Mouse (Mus musculus) ovary, postnatal 10 days (tissue): Measurements from ENCODE around the gene Capn15.
A peak's percentile ranks its signal among the peaks of the same experiment; 100 is the strongest.

Experiments
- DNase-seq: peaks from one replicate; pipeline ENCODE4 v3.0.0; 2022; ENCODE audit warnings: low spot score

Capn15 gene

GRCm38 (mm10) chr17:25954671-25955070 is 30.9 kb downstream of the Capn15 start:
- no peak for DNase-seq

DNA sequence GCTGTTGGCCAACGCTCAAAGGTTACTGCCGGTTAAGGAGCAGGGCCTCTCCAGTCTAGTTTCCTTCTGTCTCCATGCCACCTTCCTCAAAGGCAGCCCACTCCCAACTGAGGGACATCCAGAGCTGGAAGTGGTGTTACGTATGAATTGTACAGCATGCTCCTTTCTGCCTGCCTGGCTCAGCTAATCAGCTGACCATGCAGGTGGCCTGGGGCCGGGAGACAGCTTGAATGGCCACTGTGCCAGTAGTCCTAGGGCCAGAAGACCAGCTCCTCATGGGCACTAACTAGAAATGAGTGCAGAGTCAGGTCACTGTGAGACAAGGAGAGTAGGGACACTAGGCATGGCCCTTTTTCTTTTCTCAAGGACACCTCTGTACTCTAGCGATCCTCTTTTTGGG is 32.4 kb downstream of the Capn15 start:
- DNase-seq = no peak

GRCm38 (mm10) chr17:25951803-25952623 is 33.6 kb downstream of the Capn15 start, which contains the start of gene A930017K11Rik:
A930017K11Rik (minus strand) TSS chr17:25952565.
- no peak for DNase-seq

GRCm38 (mm10) chr17:25951225-25951802 is 34.3 kb downstream of the Capn15 start:
- DNase-seq = no peak

- DNase-seq = no peak
Measured at GRCm38 (mm10) chr17:25950706-25951105, 34.9 kb downstream of the Capn15 start.

DNA sequence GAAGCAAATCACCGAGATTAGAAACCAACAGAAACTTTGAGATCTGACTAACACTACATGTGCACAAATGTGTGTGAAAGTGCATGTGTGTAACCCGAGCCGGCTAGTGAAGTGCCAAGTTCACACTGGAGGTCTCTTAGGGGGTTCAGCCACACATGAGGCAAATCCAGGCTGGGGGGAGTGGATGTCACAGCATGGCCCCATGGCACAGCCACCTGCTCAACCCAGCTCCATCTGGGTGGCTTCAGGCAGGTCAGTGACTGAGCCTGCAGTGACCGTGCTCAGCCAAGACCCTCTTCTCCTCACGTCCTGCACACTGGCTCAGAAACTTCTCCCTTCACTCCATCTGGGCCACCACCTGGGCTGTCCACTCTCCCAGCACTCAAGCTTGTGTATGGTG is 35.6 kb downstream of the Capn15 start:
- DNase-seq = no peak

DNA sequence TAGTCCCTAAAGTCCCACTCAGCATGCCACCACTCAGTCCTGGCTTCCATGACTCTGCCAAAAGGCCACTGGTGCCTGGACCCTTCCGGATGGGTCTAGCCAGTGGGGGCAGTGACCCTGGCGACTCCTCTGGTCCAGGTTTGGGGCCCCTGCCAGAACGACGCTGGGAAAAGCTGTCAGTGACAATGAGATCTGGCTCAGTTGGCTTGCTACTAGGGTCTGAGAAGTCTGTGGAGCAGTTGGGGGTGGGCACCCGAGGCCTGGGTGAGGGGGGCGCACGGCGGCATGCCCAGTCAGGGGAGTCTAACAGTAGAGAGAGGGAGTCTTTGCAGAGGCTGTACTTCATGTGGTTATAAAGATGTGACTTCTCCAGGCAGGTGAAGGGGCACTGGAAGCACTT is 37.5 kb downstream of the Capn15 start:
- no peak for DNase-seq

- DNase-seq = no peak
Measured at GRCm38 (mm10) chr17:25947576-25947975, 38.0 kb downstream of the Capn15 start.

DNA sequence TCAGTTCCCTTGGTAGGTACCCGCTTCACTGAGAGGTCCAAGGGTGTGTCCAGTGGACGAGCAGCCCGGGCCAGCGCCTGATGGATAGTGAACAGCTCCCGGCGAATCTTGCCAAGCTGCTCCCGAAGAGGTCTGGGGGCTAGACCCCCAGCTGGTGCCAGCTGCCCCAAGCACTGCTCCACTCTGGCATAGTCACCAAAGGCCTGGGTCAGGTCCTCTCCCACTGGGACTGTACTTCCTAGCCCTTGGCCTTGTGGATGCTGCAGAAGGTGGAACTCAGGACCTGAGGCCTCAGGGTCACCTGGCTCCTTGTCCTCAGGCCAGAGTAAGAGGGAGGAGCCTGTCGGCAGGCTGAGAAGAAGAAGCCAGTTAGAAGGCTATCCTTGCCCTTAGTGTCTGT is 38.7 kb downstream of the Capn15 start:
- DNase-seq = no peak

DNA sequence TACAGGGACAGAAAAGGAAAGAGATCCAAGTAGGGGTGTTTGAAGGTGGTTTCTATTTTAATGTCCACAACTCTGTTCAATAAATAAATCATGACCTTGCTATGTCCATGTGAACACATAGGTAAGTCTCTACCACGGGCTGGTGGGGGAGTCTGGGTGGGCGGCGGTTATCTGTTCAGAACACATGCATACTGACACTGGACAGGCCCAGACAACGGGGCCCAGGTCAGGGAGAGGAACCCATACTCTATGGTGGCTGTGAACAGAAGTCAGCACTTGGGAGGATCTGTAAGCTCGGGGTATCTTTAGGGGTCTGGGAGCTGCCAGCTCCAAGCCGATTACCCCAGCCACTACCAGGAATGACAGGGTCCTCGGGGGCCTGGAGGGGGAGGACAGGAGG is 39.2 kb downstream of the Capn15 start:
- no peak for DNase-seq

GRCm38 (mm10) chr17:25945517-25946155 is 40.0 kb downstream of the Capn15 start:
- no peak for DNase-seq

DNA sequence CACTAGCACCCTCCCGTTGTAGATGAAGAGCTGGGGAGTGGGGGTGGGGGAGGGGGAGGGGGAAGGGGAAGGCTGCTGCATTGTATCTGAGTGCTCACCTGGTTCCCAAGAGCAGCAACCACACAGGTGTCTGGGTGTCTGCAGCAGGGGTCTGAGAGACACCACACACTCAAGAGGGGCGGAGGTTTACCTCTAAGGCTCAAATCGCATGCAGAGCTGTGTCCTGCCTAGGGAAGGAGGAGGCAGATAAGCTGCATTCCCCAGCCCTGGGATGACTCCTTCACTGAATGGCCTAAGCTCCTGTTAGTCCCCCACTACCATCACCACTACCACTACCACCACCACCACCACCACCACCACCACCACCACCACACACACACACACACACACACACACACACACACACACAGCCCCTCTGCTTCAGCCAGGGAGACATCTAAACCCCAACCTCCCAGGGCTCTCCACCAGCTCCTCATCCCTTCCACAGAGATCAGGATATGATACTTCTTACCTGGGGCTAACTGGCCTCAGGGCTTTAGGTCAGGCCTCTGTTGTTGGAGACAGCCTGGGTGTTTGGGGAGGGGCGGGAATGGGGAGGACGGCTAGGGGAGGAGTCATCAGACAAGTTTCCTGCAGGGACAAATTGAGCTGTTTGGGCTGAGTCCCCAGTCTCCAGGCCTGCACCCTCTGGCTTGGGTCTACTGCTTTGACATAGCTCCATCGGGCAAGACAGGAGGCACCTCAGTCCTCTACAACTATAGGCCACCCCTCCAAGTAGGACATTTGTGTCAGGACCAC is 41.0 kb downstream of the Capn15 start, which contains the start of the genes Pigq and Nhlrc4:
Pigq (minus strand) TSS at position 571 of the 798 bp plus-strand sequence.
Nhlrc4 (minus strand) TSS at position 596 of the 798 bp plus-strand sequence.
- DNase-seq = no peak

GRCm38 (mm10) chr17:25943769-25944168 is 41.8 kb downstream of the Capn15 start:
- DNase-seq = no peak

- no peak for DNase-seq
Measured at GRCm38 (mm10) chr17:25943221-25943620, 42.4 kb downstream of the Capn15 start.

GRCm38 (mm10) chr17:25942597-25943151 is 42.9 kb downstream of the Capn15 start:
- DNase-seq = no peak

DNA sequence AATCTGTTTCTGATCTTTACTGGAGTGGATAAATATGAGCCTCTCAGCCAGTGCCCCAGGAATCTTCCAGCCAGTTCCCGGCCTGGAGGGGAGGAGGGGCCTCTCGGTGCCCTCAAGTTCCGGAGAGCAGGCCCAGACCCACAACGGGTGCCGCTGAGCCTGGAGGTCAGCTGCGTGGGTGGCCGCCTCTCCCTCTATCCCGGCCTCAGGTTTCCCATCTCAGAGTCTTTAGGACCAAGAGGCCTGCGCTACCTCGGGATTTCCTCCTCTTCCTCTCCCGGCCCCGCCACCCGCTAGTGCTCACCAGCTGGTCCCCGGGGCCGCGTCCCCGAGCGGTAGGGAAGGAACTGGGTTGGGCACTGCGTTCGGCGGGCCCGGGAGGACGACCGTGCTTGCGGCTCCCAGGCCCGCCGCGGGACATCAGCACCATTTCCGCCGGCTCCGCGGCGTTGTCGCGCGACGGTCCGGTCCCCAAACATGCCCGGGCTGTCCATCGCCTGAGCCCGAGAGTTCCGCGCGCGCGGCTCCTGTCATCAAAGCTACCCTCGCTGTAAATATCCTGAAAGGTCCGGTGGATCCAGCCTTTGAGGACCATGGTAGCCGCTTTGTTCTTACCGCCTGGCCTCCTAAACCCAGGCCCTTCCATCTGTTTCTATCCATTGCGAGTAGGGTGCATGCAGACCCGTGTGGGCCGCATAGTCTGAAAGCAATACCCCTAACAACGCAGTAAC is 43.9 kb downstream of the Capn15 start:
- peak; percentile 72 for DNase-seq

DNA sequence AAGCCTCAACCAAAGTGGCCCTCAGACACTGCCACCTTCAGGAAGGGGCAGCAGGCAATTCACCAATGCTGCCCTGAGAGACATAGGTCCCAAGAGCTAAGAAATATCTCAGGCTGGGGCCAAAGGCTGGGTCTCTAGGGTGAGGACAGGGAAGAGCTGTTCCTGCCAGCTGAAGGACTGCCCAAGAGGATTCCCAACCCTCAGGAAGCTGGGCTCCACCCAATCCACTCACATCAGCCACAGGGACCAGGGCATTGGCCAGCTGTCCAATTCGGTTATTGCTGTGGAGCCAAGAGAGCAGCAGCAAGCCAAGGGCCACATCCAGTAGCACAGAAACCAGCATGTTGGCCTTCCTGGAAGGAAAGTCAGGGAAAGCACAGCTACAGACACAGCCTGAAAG is 51.1 kb downstream of the Capn15 start:
- no peak for DNase-seq

GRCm38 (mm10) chr17:25925348-25925747 is 60.2 kb downstream of the Capn15 start:
- no peak for DNase-seq

DNA sequence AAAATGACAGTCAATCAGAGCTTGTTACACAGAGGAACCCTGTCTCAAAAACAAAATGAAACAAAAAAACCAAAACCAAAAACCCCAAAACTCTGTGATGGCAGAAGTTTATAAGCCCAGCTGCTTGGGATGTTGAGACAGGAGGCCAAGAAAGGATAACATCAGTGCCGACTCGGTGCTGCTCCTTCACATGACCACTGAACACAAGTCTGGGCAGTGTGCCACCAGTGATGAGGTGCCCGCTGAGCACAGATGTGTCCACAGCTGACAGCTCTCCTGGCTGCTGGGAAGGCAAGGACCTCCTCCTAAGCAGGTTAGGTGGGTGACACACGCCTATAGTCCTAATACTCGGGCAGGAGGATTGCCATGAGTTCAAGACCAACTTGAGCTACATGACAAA is 63.5 kb downstream of the Capn15 start:
- no peak for DNase-seq

DNA sequence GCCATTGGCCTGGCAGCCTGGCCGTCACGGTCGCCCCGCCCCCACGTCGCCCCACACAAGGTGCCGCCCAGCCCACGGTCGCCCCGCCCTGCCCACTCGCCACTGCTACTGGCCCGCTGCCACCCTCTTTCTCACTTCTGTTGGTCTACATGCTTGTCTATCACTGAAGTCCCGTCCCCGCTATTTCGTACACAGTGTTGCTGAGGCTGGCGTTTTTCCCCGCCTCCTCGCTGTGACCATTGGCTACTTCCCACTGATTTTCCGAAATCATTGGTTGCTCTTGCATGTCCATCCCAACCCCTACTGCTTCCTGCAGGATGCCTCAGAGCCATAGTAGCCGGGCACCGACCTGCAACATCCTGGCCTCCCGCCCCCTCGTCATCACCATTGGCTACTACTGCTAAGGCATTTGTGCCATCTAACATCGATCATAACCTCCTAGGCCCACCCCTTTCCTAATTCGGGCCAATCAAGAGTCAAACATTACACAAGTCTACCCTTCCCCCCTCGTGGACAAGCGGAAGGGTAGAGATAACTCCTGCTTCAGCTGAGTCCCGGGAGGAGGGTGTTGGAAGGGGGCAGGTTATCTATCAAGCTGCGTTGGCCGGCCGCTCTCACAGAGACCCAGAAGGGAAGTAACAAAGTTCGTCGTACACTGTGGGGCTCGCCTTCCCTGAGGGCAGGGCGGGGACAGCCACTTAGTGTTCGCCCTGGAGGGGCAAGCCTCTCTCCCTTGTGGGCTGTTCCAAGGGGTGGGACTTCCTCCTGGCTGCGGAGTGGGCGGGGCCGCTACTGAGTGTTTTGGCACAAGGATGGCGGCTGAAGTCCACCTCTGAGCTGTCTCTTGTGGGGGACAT is 65.6 kb downstream of the Capn15 start:
- DNase-seq = peak; percentile 99
